Mouse (Mus musculus) central nervous system, embryonic 14 days (tissue): ENCODE results near the gene Cyp4f17. TPM values are rescaled to one million over a fixed set of nuclear protein-coding genes. Genes with fewer than 3 reads are reported as not detected.

Source experiments
- polyA plus RNA-seq: library from polyadenylated mRNA; depleted of rRNA; stranded (reverse); fragments of >200 nt; gene quantifications from 2 replicates; pipeline ENCODE4 v1.2.3, GENCODE M21; 2012; rRNA removed

Cyp4f17 gene
- polyA plus RNA-seq: 13.3 and 18.1 TPM in 2 replicates

DNA sequence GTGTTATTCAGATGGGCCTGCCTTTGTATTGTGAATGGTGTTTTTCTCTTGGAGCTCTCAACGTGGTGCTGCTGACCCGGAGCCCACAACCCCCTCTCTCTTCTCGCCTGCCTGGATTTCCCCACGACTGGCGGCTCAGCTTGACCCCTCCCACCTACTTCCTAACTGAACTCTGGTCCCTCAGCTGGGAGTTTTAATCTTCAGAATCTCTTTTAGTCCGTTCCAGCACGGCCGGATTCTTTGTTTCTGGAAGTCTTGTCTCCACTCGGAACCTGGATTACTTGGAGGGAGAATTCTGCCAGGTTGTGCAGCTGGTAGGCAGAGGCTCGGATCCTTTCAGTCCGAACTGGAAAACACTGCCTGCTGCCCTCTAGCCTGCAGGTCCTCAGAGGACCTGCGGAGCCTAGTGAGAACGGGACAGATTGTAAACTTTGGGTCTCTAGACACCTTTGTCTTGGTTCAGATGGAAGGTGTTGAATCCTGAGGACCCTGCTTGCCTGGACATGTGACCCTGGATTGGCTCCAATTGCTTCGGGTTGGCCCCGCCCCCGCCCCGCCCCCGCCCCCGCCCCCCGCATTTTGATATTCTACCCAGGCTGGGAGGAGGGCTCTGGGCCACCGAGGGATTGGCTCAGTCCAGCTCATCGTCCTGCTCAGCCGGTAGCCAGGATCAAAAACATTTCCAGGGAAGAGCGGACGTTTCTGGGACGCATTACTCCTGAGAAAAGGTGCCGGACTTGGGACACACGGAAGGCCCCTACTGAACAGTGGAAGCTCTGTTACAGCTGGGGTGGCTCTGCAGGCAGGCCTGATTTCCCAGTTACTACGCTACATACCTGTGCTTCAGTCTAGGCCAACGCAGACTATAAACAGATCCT lies at the start of gene Cyp4f17:
Gene Cyp4f17, plus strand, starts transcription at position 200 of the 878 bp plus-strand sequence.

DNA sequence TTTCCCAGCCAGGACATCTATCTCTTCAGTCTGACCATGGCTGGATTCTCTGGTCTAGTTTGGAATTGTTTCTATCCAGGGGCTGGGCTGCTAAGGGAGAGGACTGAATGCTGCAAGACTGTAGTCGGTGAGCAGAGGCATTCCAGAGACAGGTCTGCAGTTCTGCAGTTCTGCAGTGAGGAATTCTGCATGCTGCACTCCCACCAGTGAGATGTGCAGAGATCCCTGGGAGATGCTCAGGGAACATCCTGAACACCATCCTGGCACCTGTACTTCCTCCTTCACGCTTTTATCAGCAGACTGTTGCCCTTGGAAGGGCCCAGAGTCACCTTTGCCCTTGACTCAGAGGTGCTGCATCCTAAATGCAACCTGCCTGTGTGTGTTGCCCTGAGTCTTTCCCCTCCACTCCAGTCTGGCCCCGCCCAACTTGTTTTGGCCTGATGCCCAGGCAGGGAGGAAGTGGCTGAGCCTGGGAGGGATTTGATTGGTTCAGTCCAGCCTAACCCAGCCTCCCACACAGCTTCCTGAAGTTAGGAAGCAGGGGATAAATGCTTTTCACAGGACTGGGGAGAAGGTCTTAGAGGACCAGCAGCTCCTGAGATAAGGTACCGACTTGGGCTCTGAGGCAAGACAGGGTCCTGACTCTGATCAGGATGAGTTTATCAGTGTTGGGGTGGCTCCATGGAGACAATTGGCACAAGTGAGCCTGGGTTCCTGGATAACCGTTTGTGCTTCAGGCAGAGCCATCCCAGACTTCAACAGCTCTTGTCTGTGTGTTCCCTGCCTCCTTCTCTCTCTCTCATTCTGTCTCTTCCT lies 30.4 kb downstream of the Cyp4f17 start, which contains the start of gene Cyp4f16:
Gene Cyp4f16, plus strand, starts transcription at position 508 of the 816 bp plus-strand sequence.

Other genes starting within 250 kb of the Cyp4f17 start
- 52.5 and 70.3 TPM in 2 replicates for gene Brd4, start 221.3 kb upstream of the Cyp4f17 start, polyA plus RNA-seq
- 129 and 136 TPM in 2 replicates for gene Akap8, start 184.8 kb upstream of the Cyp4f17 start, polyA plus RNA-seq
- gene Akap8l, start 155.4 kb upstream of the Cyp4f17 start, polyA plus RNA-seq: 216 and 223 TPM in 2 replicates
- gene Wiz, start 116.6 kb upstream of the Cyp4f17 start, polyA plus RNA-seq: 77.4 and 78.2 TPM in 2 replicates
- gene Rasal3, start 102.5 kb upstream of the Cyp4f17 start, polyA plus RNA-seq: 0.82 and 0.90 TPM in 2 replicates
- gene Pglyrp2, start 81.9 kb upstream of the Cyp4f17 start, polyA plus RNA-seq: not detected in 2 replicates
- 0.26 and 0.66 TPM in 2 replicates for gene Cyp4f39, start 53.3 kb upstream of the Cyp4f17 start, polyA plus RNA-seq
- gene Cyp4f16, start 30.5 kb downstream of the Cyp4f17 start, polyA plus RNA-seq: 31.8 and 36.9 TPM in 2 replicates
- gene Cyp4f37, start 115.3 kb downstream of the Cyp4f17 start, polyA plus RNA-seq: not detected in 2 replicates
- 0.04 and 0.06 TPM in 2 replicates for gene Cyp4f40, start 152.8 kb downstream of the Cyp4f17 start, polyA plus RNA-seq
- 2.2 and 2.6 TPM in 2 replicates for gene Cyp4f15, start 179.6 kb downstream of the Cyp4f17 start, polyA plus RNA-seq